Mouse (Mus musculus): Measurements from ENCODE around the gene Gpbp1. TPM values are rescaled to one million over a fixed set of nuclear protein-coding genes. Genes with fewer than 3 reads are reported as not detected.

Gene Gpbp1
- total RNA-seq, 4 experiments from 2014 or later: 68.5 to 95.7 (median 88.4) TPM

- no peak for DNase-seq
These were observed 22.6 kb downstream of the Gpbp1 start for GRCm38 (mm10) chr13:111467350-111467749.

GRCm38 (mm10) chr13:111461424-111461823, 28.5 kb downstream of the Gpbp1 start:
- DNase-seq: no peak

DNA sequence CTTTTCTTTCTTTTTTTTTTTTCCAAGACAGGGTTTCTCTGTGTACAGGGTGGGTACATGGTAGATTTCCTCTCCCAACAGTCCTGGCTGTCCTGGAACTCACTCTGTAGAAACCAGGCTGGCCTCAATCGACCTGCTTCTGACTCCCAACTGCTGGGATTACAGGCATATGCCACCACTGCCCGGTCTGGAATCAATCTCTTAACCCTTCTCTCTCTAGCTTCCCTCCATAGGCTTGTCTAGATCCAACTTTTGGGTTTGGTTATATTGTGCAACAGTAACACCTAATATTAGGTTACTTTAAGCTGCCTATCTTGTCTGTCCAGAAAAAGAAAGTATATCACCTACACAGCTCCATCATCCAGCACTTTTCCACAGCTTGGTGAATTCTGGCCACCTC, 33.1 kb downstream of the Gpbp1 start:
- DNase-seq: no peak

DNA sequence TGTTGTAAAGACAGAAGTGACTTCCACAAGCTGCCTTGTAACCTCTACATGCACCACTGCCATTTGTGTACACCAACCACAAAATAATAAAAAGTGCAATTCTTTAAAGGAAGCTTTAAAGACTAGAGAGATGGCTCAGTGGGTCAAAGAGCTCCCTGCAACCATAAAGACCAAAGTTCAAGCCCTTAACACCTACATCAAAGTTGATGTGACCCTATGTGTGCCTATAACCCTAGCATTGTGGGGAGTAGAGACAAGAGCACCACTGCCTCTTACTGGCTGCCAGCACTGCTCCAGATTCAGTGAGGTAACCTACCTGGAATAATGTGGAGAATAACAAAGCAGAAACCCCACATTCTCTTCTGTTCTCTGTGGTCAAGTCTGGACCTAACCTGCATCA, 45.6 kb downstream of the Gpbp1 start:
- DNase-seq: no peak

DNA sequence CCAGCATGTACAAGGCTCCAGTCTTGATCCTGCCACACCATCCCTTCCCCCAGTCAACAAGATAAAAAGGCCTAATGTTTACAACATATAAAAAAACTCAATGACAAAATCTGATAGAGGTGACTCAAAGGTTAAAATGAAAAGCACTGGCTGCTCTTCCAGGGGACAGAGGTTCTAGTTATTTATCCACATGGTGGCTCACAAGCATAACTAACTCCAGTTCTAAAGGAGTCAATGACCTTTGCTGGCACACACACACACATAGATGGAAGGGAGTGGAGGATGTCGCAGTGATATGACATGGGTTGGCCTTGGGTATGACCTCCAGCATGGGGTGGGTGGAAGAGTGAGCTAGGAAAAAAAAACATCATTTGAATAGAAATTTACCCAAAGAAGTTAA, 58.7 kb downstream of the Gpbp1 start:
- DNase-seq: peak; percentile 41

DNA sequence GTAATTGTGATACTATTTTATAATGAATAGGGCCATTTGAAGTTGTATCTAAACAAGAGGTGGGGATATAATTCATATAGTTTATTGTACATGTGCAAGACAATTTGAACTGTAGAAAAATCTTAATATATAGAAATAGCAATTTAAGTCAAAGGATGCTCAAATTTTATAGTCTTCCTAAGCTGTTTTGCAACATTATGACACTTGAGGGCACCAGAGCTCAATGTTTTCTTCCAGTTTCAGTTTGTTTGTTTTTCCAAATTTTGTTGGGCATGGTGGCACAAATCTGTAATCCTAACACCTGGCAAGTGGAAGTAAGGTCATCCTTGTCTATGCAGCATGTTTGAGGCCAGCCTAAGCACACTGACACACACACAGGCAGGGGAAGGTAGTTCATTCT, 68.6 kb downstream of the Gpbp1 start:
- DNase-seq: no peak

GRCm38 (mm10) chr13:111418087-111418486, 71.8 kb downstream of the Gpbp1 start:
- DNase-seq: no peak

GRCm38 (mm10) chr13:111413156-111413555, 76.8 kb downstream of the Gpbp1 start:
- no peak for DNase-seq

- no peak for DNase-seq
These were observed 79.1 kb downstream of the Gpbp1 start for GRCm38 (mm10) chr13:111410831-111411230.

DNA sequence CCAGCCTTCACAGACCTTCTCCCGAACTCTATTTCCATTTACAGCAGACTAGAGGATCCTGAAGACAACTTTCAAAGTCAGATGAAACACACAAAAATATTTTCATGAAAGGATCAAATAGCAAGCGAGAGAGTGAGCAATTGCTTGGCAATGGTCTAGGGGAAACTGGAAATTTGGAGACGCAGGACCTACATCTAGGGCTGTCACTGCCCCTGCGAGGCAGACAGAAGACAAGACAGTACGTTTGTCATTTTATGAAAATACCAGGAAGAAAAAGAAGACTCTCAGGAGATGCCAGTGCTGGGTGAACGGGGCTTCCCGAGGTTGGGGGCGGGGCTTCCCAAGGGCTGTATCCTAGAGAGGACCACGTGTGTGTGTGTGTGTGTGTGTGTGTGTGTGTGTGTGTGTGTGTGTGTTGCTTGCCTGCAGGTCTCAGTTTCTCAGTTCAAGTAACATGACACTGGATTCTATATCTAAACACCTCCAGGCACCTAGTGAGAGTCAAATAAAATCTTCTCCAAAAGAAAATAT, 83.0 kb downstream of the Gpbp1 start:
- DNase-seq: no peak

- DNase-seq: no peak
These were observed 84.0 kb downstream of the Gpbp1 start for GRCm38 (mm10) chr13:111405956-111406355.

- DNase-seq: no peak
These were observed 92.2 kb downstream of the Gpbp1 start for GRCm38 (mm10) chr13:111397600-111398151.

GRCm38 (mm10) chr13:111397061-111397460, 92.8 kb downstream of the Gpbp1 start:
- DNase-seq: no peak

GRCm38 (mm10) chr13:111395528-111395927, 94.4 kb downstream of the Gpbp1 start:
- DNase-seq: no peak

- no peak for DNase-seq
These were observed 95.0 kb downstream of the Gpbp1 start for GRCm38 (mm10) chr13:111394904-111395303.

GRCm38 (mm10) chr13:111394341-111394740, 95.6 kb downstream of the Gpbp1 start:
- DNase-seq: no peak

GRCm38 (mm10) chr13:111393426-111393825, 96.5 kb downstream of the Gpbp1 start:
- DNase-seq: no peak

GRCm38 (mm10) chr13:111391426-111391825, 98.5 kb downstream of the Gpbp1 start:
- no peak for DNase-seq

- no peak for DNase-seq
These were observed 98.9 kb downstream of the Gpbp1 start for GRCm38 (mm10) chr13:111391011-111391410.

DNA sequence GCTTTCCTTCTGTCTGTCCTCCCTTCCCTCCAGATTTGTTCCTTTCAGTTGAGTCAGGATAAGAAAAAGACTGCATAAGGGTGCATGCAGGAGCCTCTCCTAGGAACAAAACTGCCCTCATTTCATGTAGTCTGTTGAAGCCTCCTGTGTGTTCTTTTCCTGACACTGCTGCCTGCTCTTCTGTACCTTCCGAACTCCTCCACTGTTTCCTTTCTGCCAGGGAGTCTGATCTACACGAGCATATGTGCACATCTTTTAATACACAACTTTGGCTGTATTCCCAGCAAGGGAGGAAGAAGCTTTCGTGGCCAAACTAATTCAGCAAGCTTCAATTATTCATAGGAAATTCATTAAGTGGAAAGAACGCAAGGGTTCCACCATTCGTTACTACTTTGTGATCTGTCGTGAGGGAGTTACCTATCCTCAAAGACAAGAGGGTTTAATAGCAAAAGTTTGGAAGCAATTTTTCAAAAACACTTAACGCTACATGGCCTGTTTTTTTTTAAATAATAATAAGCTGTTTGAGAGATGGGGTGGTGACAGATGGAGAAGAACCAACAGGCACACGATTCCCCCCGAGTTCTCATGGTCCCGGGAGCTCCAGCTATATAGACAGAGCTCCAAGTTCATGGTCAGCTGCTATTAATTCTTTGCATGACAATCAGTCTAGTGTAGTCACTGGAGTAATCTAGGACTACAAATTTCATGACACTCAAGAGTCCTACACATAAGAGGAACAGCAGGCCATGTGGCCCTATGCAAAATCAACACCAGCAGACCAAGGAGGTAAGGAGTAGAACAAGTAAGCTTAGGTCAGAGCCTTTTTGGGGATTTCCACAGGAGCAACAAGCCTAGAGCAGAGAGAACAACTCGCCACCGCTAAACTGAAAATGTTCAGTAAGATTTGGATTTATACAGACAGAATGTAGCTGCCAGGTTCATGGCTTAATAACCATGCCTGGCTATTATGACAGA, 105.6 kb downstream of the Gpbp1 start:
- no peak for DNase-seq
